Mouse (Mus musculus) kidney, adult 2 months (tissue): Measurements from ENCODE around the gene Fxr2. TPM values are rescaled to one million over a fixed set of nuclear protein-coding genes. Genes with fewer than 3 reads are reported as not detected.

Experiments used
- DNase-seq: peaks from one replicate; pipeline ENCODE4 v3.0.0; 2021
- H3K27ac ChIP-seq: fragments of 200-500 bp; 2 replicates; pipeline ENCODE4 v1.5.1; 2012; ENCODE audit warnings: low read depth, low read length, control low read depth, inconsistent platforms; ENCODE audit not compliant: insufficient read depth
- H3K27me3 ChIP-seq: fragments of 200-500 bp; replicated peaks from 2 replicates; pipeline ENCODE4 v1.6.1; 2012; ENCODE audit warnings: mild to moderate bottlenecking, moderate library complexity, low read length, inconsistent platforms; ENCODE audit not compliant: control insufficient read depth, insufficient read depth
- H3K36me3 ChIP-seq: fragments of 200-500 bp; 2 replicates; pipeline ENCODE4 v1.6.1; 2012; ENCODE audit warnings: mild to moderate bottlenecking, moderate library complexity, low read length, inconsistent platforms; ENCODE audit not compliant: control insufficient read depth, insufficient read depth
- H3K4me1 ChIP-seq: fragments of 200-500 bp; 2 replicates; pipeline ENCODE4 v1.6.1; 2011; ENCODE audit warnings: low read length; ENCODE audit not compliant: control insufficient read depth, insufficient read depth
- H3K4me3 ChIP-seq: fragments of 200-500 bp; 2 replicates; pipeline ENCODE4 v1.5.1; 2011; ENCODE audit warnings: mild to moderate bottlenecking, low read depth, low read length, control low read depth; ENCODE audit not compliant: insufficient read depth
- CTCF ChIP-seq: fragments of 200-500 bp; conservative IDR thresholded peaks from 2 replicates; pipeline ENCODE4 v1.5.1; 2011; ENCODE audit warnings: low read depth, mild to moderate bottlenecking, control low read depth, low read length, moderate library complexity, mixed read lengths; ENCODE audit not compliant: insufficient read depth, insufficient read length
- POLR2A ChIP-seq: fragments of 200-500 bp; IDR thresholded peaks from one replicate; pipeline ENCODE4 v1.6.1; 2011; ENCODE audit warnings: low read depth, low read length, control low read depth
- WGBS: fragments of 180-500 bp; shearing (Covaris S2); methylation state at CpG from one replicate; pipeline ENCODE4 v1.1.7; 2018; 5-methylcytosine and 5-hydroxymethylcytosine counted together
- polyA plus RNA-seq: library from polyadenylated mRNA; depleted of rRNA; stranded (reverse); fragments of >200 nt; gene quantifications from 2 replicates; pipeline ENCODE4 v1.2.3, GENCODE M21; 2012

Fxr2 gene
- polyA plus RNA-seq, 1 experiment = 49.9 TPM

DNA sequence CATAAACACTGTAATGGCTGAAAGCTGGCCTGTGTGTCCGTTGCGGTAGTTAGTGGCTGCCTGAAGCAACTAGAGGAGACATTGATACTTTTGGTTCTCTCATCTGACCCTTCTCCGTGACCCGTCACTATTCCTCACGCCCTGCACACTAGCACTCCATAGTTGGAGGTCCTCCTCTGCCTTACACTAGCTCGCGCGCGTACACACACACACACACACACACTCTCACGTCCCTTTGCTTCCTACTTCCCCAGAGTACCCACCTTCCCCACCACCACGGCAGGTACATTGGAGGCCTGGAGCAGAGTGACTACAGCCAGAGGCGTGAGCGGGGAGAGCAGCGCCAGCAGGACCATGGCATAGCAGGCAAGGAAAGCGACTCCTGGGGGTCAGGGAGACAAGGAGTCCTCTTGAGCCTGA lies 24.7 kb downstream of the Fxr2 start:
- Histone ChIP-seq H3K27ac (no peak overlapping the region), H3K4me1 (peaks cover 4% of the 10 kb centered on the region; the same call in 1 of the 2 replicates), H3K27me3 (no peaks in the 10 kb centered on the region), H3K36me3 (no peaks in the 10 kb centered on the region; the same call in 1 of the 2 replicates), H3K4me3 (no peak overlapping the region)
- TF ChIP-seq POLR2A = no peak
- no peak for TF ChIP-seq CTCF
- WGBS = 78% methylated on average over 15 of the region's 15 CpGs
- DNase-seq = no peak

DNA sequence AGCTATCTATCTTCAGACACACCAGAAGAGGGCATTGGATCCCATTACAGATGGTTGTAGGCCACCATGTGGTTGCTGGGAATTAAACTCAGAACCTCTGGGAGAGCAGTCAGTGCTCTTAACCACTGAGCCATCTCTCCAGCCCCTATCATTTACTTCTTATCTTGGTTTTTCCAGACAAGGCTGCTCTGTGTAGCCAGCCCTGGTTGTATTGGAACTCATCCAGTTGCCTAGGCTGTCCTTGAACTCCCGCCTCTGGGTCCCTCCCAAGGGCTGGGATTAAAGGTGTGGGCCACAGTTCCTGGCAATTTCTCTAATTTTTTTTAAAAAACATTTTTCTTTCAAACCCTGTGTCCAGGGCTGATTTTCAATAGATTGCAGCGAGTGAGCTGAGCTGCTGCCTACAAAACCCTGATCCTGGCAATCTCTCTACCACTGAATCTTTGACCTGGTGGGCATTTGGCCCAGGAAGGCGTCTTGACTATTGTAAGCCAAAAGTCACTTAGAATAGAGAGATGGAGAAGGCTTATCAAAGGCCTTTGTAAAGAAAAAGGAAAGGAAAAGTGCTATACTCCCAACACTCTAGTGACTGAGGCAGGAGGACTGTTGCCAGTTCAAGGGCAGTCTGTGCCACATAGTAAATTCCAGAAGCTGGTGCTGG lies 28.6 kb downstream of the Fxr2 start:
- H3K4me3 ChIP-seq = no peak overlapping the region
- 47% methylated on average over 3 of the region's 3 CpGs for WGBS
- peak; percentile 48 for DNase-seq
- H3K36me3 ChIP-seq = no peaks in the 10 kb centered on the region; the same call in 1 of the 2 replicates
- H3K27me3 ChIP-seq = no peaks in the 10 kb centered on the region
- no peak overlapping the region; the same call in 1 of the 2 replicates for H3K27ac ChIP-seq
- peaks cover 6% of the 10 kb centered on the region; the same call in 1 of the 2 replicates for H3K4me1 ChIP-seq
- TF ChIP-seq POLR2A = no peak
- TF ChIP-seq CTCF = no peak

DNA sequence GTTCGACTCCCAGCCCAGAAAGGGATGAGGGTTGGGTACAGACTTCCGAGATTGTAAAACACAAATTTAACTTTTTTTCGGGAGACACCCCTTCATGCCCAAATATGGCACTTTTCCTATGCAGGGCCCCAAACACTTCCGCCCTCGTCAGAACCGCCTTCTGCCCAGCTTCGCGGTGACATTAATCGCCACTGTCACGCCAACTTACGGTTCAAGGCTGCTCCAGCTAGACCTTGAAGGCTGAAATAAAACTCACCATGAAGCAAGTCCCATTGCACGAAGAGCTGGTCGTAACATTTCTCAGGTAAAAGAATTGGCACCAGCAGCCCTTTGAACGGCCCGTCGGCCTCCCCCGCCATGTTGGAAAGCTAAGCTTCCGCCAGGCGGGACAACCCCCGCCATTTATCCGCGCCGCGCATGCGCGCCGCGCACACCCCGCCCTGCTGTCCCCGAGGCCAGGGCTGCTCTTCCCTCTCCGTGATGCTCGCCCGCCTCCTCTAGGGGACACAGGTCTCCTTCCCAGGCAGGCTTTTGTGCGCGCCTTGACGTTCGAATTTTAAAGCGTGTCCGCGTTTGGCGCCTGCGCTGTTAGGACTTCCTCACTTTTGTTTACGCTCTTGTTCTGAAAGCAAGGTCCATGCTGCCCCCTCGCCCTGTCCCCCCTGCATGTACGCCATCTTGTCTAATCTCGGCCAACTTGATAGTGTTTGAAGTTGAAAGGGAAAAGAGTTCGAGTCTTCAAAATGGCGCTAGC lies 29.6 kb downstream of the Fxr2 start, which contains the start of gene Mpdu1:
Mpdu1 (minus strand) TSS at position 430 of the 754 bp plus-strand sequence.
- peaks cover 6% of the 10 kb centered on the region; the same call in 1 of the 2 replicates for H3K4me1 ChIP-seq
- peak within 1 kb of the TSS; percentile 98 for H3K27ac ChIP-seq
- H3K4me3 ChIP-seq = peak within 1 kb of the TSS; percentile 79
- H3K27me3 ChIP-seq = no peaks in the 10 kb centered on the region
- DNase-seq = peak; percentile 97
- TF ChIP-seq POLR2A (peak; percentile 31), CTCF (peak; percentile 41)
- under 1% methylated on average over 48 of the region's 48 CpGs for WGBS
- H3K36me3 ChIP-seq = peaks cover 2% of the 10 kb centered on the region; the same call in 1 of the 2 replicates

- Histone ChIP-seq H3K27ac (peak overlapping the region; percentile 89), H3K4me1 (peaks cover 6% of the 10 kb centered on the region; the same call in 1 of the 2 replicates), H3K4me3 (peak overlapping the region; percentile 79), H3K36me3 (peaks cover 4% of the 10 kb centered on the region; the same call in 1 of the 2 replicates), H3K27me3 (no peaks in the 10 kb centered on the region)
- 70% methylated on average over 13 of the region's 13 CpGs for WGBS
- no peak for DNase-seq
- TF ChIP-seq POLR2A = no peak
- no peak for TF ChIP-seq CTCF
These were observed 30.3 kb downstream of the Fxr2 start for GRCm38 (mm10) chr11:69662967-69663671.

GRCm38 (mm10) chr11:69663795-69664194 lies 31.0 kb downstream of the Fxr2 start:
- 67% methylated on average over 6 of the region's 6 CpGs for WGBS
- H3K36me3 ChIP-seq = peaks cover 4% of the 10 kb centered on the region; the same call in 1 of the 2 replicates
- no peak overlapping the region; the same call in 1 of the 2 replicates for H3K27ac ChIP-seq
- no peaks in the 10 kb centered on the region for H3K27me3 ChIP-seq
- DNase-seq = peak; percentile 54
- no peak overlapping the region for H3K4me3 ChIP-seq
- H3K4me1 ChIP-seq = peaks cover 6% of the 10 kb centered on the region; the same call in 1 of the 2 replicates
- TF ChIP-seq CTCF = no peak
- no peak for TF ChIP-seq POLR2A

DNA sequence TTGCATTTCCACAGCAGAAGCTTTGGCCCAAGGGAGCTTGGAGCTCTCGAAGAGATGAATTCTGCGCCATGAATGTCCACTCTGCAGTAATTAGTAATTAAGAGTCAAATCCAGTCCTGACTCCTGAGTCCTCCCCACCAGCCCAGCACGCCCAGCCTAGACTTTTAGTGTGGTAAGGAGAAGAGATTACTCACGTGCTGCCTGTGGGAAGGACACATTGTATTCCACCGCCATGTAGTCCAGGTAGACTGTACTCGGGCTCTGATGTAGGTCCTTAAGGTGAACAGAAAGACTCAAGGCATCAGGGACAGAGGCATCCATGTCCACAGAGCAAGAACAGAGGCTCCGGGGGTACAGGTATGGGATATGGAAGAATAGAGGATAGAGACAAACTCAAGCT lies 32.1 kb downstream of the Fxr2 start:
- peaks cover 6% of the 10 kb centered on the region; the same call in 1 of the 2 replicates for H3K4me1 ChIP-seq
- H3K4me3 ChIP-seq = no peak overlapping the region
- H3K27ac ChIP-seq = no peak overlapping the region
- peaks cover 6% of the 10 kb centered on the region; the same call in 1 of the 2 replicates for H3K36me3 ChIP-seq
- TF ChIP-seq CTCF = no peak
- H3K27me3 ChIP-seq = no peaks in the 10 kb centered on the region
- DNase-seq = no peak
- 85% methylated on average over 7 of the region's 7 CpGs for WGBS
